Comparison of ENCODE assay signal across 19 mouse cellular contexts in genomic region chr10:123053557-123053956, GRCm38 (mm10). TPM values are rescaled to one million over a fixed set of nuclear protein-coding genes. Genes with fewer than 3 reads are reported as not detected.
A peak's percentile ranks its signal among the peaks of the same experiment; 100 is the strongest.
DNase-seq lines count a peak whose midpoint lies in the region; ATAC-seq and TF ChIP-seq lines count a peak whose summit lies in the region.
"Had no signal": no experiment of that assay in that cellular context is flagged by ENCODE, and none has a peak within 500 bp of the region (broad histone marks: within the 10 kb centered on the region; RNA-seq: fewer than 3 reads in every experiment).

No protein-coding gene starts in this region.

- H3K4me1 ChIP-seq in intestine, postnatal 0 days (replicated peaks; ENCODE audit: control insufficient read depth, insufficient read depth, low read length), result no peaks in the 10 kb centered on the region
- no peaks in the 10 kb centered on the region for H3K4me1 ChIP-seq in intestine, embryonic 15.5 days (replicated peaks)
- no peaks in the 10 kb centered on the region for H3K4me1 ChIP-seq in midbrain, embryonic 11.5 days (ENCODE audit: control insufficient read depth, insufficient read depth, low read length)
- no peaks in the 10 kb centered on the region for H3K4me1 ChIP-seq in midbrain, embryonic 15.5 days
- H3K4me1 ChIP-seq: embryonic facial prominence, embryonic 12.5 days; forebrain, embryonic 13.5 days; forebrain, embryonic 15.5 days had no signal

- DNase-seq in midbrain, embryonic 11.5 days (ENCODE audit: low spot score, missing footprints), result peak; percentile 35
- no peak for DNase-seq in cerebellum, postnatal 10 days
- no peak for DNase-seq in ovary, adult 18-20 months (ENCODE audit: low spot score)
- DNase-seq: adrenal gland, adult 2 months; adrenal gland, postnatal 10 days; adrenal gland, postnatal 25 days; cerebellum, adult 11 months; cerebellum, adult 18-20 months; cerebellum, adult 8-10 months; cerebellum, adult 9-11 months; cerebellum, postnatal 25 days had no signal

- peak; percentile 49 for ATAC-seq in intestine, postnatal 0 days
- ATAC-seq in intestine, embryonic 15.5 days, result no peak
- ATAC-seq in midbrain, embryonic 11.5 days (ENCODE audit: low FRiP score), result no peak
- ATAC-seq in midbrain, embryonic 15.5 days (replicated peaks), result no peak
- ATAC-seq in megakaryocyte-erythroid progenitor cell, adult 5-6 weeks (replicated peaks; ENCODE audit: low FRiP score, low TSS enrichment, poor library complexity, severe bottlenecking), result 0 out of 2 replicates have a peak, but pooled peaks have one; percentile 43
- ATAC-seq: forebrain, embryonic 13.5 days; forebrain, embryonic 15.5 days had no signal

- no peak overlapping the region for H3K4me3 ChIP-seq in intestine, postnatal 0 days (ENCODE audit: low read depth, low read length)
- H3K4me3 ChIP-seq in intestine, embryonic 15.5 days (replicated peaks), result no peak overlapping the region
- no peak overlapping the region for H3K4me3 ChIP-seq in midbrain, embryonic 11.5 days (ENCODE audit: low read depth, low read length)
- no peak overlapping the region for H3K4me3 ChIP-seq in midbrain, embryonic 15.5 days
- H3K4me3 ChIP-seq: embryonic facial prominence, embryonic 10.5 days; embryonic facial prominence, embryonic 12.5 days; forebrain, embryonic 13.5 days; forebrain, embryonic 15.5 days had no signal

- no peaks in the 10 kb centered on the region for H3K9me3 ChIP-seq in intestine, postnatal 0 days (ENCODE audit: control insufficient read depth)
- no peaks in the 10 kb centered on the region for H3K9me3 ChIP-seq in intestine, embryonic 15.5 days
- no peaks in the 10 kb centered on the region for H3K9me3 ChIP-seq in midbrain, embryonic 11.5 days (ENCODE audit: control insufficient read depth, low read length)
- no peaks in the 10 kb centered on the region for H3K9me3 ChIP-seq in midbrain, embryonic 15.5 days
- H3K9me3 ChIP-seq: embryonic facial prominence, embryonic 10.5 days; embryonic facial prominence, embryonic 12.5 days; forebrain, embryonic 13.5 days; forebrain, embryonic 15.5 days had no signal

- no peak overlapping the region for H3K4me2 ChIP-seq in intestine, postnatal 0 days (replicated peaks; ENCODE audit: low read depth)
- H3K4me2 ChIP-seq in intestine, embryonic 15.5 days (replicated peaks), result no peak overlapping the region
- no peak overlapping the region for H3K4me2 ChIP-seq in midbrain, embryonic 11.5 days
- H3K4me2 ChIP-seq in midbrain, embryonic 15.5 days, result no peak overlapping the region
- H3K4me2 ChIP-seq: embryonic facial prominence, embryonic 12.5 days; forebrain, embryonic 13.5 days; forebrain, embryonic 15.5 days had no signal

- peaks cover 14% of the 10 kb centered on the region for H3K36me3 ChIP-seq in intestine, postnatal 0 days (ENCODE audit: control insufficient read depth, insufficient read depth)
- H3K36me3 ChIP-seq in intestine, embryonic 15.5 days, result no peaks in the 10 kb centered on the region
- H3K36me3 ChIP-seq in midbrain, embryonic 11.5 days (ENCODE audit: control insufficient read depth, insufficient read depth, low read length), result no peaks in the 10 kb centered on the region
- peaks cover 10% of the 10 kb centered on the region; the same call in 1 of the 2 replicates for H3K36me3 ChIP-seq in midbrain, embryonic 15.5 days (replicated peaks)

- WGBS in intestine, postnatal 0 days, result 65% methylated on average over 4 of the region's 4 CpGs
- WGBS in intestine, embryonic 15.5 days, result 73% methylated on average over 4 of the region's 4 CpGs
- 88% methylated on average over 4 of the region's 4 CpGs for WGBS in midbrain, embryonic 11.5 days
- 91% methylated on average over 4 of the region's 4 CpGs for WGBS in midbrain, embryonic 15.5 days

- H3K27me3 ChIP-seq in intestine, postnatal 0 days (replicated peaks; ENCODE audit: control insufficient read depth, insufficient read depth, low read length), result no peaks in the 10 kb centered on the region
- H3K27me3 ChIP-seq in intestine, embryonic 15.5 days (replicated peaks), result no peaks in the 10 kb centered on the region
- H3K27me3 ChIP-seq in midbrain, embryonic 11.5 days (ENCODE audit: control insufficient read depth, insufficient read depth, low read length), result no peaks in the 10 kb centered on the region
- no peaks in the 10 kb centered on the region for H3K27me3 ChIP-seq in midbrain, embryonic 15.5 days (replicated peaks)
- H3K27me3 ChIP-seq: embryonic facial prominence, embryonic 12.5 days; forebrain, embryonic 13.5 days; forebrain, embryonic 15.5 days had no signal

- no peak for TF ChIP-seq CTCF in intestine, postnatal 0 days (IDR thresholded peaks at IDR 0.05; ENCODE audit: low read depth)

- no peak overlapping the region for H3K27ac ChIP-seq in intestine, postnatal 0 days (ENCODE audit: low read depth, low read length)
- H3K27ac ChIP-seq in intestine, embryonic 15.5 days, result no peak overlapping the region
- no peak overlapping the region for H3K27ac ChIP-seq in midbrain, embryonic 11.5 days (ENCODE audit: low read depth, low read length)
- H3K27ac ChIP-seq in midbrain, embryonic 15.5 days, result no peak overlapping the region
- H3K27ac ChIP-seq: embryonic facial prominence, embryonic 10.5 days; embryonic facial prominence, embryonic 12.5 days; forebrain, embryonic 13.5 days; forebrain, embryonic 15.5 days had no signal

- H3K9ac ChIP-seq in intestine, postnatal 0 days (ENCODE audit: low read depth, low read length), result no peak overlapping the region
- no peak overlapping the region for H3K9ac ChIP-seq in intestine, embryonic 15.5 days
- H3K9ac ChIP-seq in midbrain, embryonic 11.5 days (ENCODE audit: low read length), result no peak overlapping the region
- no peak overlapping the region for H3K9ac ChIP-seq in midbrain, embryonic 15.5 days
- H3K9ac ChIP-seq: embryonic facial prominence, embryonic 12.5 days; forebrain, embryonic 13.5 days; forebrain, embryonic 15.5 days had no signal

RNA-seq across cellular contexts. Expression of gene Mon2, which starts 22.7 kb away (rescaled TPM):
- polyA plus RNA-seq in intestine, postnatal 0 days (2015; fragmentation: Nextera tagmentation; extraction: Ambion mirVana), result 16.4 and 22.1 TPM in 2 replicates
- polyA plus RNA-seq in intestine, embryonic 15.5 days (2015; fragmentation: Nextera tagmentation; extraction: Ambion mirVana), result 18.7 and 22.9 TPM in 2 replicates
- 24.9 and 25.7 TPM in 2 replicates for polyA plus RNA-seq in midbrain, embryonic 11.5 days (2014; fragmentation: Nextera tagmentation; extraction: Ambion mirVana)
- 26.9 and 27.3 TPM in 2 replicates for polyA plus RNA-seq in midbrain, embryonic 15.5 days (2015; fragmentation: Nextera tagmentation; extraction: Ambion mirVana)
- total RNA-seq in megakaryocyte-erythroid progenitor cell, adult 5-6 weeks (2014; fragmentation: Nextera tagmentation), result 48.0 and 54.4 TPM in 2 replicates
- total RNA-seq in megakaryocyte-erythroid progenitor cell, adult 5-6 weeks (2017), result 39.5 and 52.1 TPM in 2 replicates

Comparison
In these comparisons a context has a peak if more than half of its experiments do, and no peak if none do; other contexts are left out.
1. ATAC-seq: peak in intestine, postnatal 0 days (single experiment) and megakaryocyte-erythroid progenitor cell, adult 5-6 weeks (single experiment); none in intestine, embryonic 15.5 days (single experiment), midbrain, embryonic 11.5 days (single experiment) and midbrain, embryonic 15.5 days (single experiment).